Mouse (Mus musculus): ENCODE measurements around the gene Acot4.

DNA sequence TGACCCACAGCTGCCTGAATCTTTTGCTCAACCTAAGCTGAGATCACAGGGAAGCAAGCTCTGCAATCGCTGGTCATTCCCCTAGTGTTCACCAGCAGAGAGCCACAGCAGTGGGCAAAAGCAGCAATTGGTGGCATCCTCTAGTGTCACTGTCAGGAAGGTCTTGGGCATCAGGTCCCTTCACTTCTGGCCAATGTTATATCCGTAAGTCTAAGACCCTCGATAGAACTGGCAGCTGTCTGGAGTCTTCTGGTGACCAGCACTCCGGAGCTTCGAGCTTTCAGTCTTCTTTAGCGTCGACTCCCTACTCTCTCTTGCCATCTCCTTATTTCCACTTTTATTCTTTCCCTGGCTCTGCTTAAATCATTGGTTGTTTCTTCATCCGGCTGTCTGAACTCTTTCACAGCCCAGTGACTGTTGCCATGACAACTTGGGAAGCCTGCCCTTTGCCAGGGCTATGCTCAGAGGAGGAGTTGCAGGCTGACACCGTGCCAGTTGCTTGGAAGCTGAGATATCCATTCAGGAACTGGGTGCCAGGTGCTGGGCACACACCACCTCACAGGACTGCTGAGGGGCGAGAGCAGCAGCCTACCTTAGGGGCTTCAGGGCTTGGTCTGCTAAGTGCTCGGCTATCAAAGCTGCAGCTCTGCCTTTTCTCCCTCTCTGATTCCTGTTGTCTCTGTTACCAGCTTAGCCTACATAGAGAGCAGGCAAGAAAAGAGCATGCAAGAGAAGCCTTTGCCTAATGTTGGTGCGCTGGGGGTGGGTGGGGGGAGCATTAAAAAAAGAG lies 26.7 kb upstream of the Acot4 start:
- TF ChIP-seq EP300 (IDR thresholded peaks at IDR 0.05; ENCODE audit: insufficient read depth, low read depth, low read length) (no peak), POLR2A (IDR thresholded peaks at IDR 0.05; ENCODE audit: insufficient read depth, low read length) (no peak)

Measured in ES-Bruce4 (cell line).